Mouse (Mus musculus): ENCODE results near the gene Fam168a.

DNA sequence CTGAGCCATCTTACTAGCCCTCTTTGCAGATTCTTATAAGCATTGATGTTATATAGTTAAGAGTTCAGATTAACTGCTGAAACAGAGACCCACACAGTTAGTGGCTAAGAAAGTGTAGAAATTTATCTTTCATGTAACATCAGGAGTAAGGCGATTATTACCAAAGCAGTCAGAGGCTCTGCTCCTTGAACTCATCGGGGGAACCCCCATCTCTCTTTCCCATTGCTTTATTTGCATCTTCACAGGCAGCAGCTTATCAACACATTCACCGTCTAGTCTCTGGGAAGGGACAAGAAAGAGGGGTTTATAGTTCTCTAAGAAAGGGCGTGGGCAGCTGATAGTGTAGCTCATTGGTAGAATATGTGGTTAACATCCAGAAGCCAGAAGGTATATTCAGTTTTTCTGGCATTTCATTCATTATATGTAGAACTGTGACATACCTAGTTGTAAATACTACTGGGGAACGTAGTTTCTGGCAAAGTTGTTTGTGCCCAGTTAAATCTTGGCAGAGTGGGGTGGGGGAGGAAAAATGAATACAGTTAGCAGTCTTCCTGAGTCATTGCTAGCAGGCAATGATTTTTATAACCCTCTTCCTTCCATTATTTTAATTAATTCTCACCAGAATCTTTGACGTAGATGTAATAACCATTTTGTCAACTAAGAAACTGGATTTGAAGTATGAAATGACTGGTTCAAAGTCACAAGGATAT lies 26.1 kb downstream of the Fam168a start:
- no peak for TF ChIP-seq CTCF (conservative IDR thresholded peaks at IDR 0.05; ENCODE audit: low read length)
- no peak for TF ChIP-seq NANOG (IDR thresholded peaks at IDR 0.05; ENCODE audit: borderline replicate concordance, low read length)

Data from E14TG2a.4 (cell line).